Mouse (Mus musculus): ENCODE measurements around the gene Gpr132. TPM values are rescaled to one million over a fixed set of nuclear protein-coding genes. Genes with fewer than 3 reads are reported as not detected.

Gene Gpr132
- total and polyA plus RNA-seq, 2 experiments = 0.09 to 0.60 TPM

GRCm38 (mm10) chr12:112881301-112881815 is 13.3 kb upstream of the Gpr132 start:
- Histone ChIP-seq H3K4me1 (ENCODE audit: control insufficient read depth, insufficient read depth, low read length) (no peaks in the 10 kb centered on the region), H3K27me3 (ENCODE audit: control insufficient read depth, insufficient read depth, low read length) (0 out of 2 replicates have a peak, but pooled peaks cover 8% of the 10 kb centered on the region), H3K4me3 (ENCODE audit: insufficient read depth, low read depth, low read length) (no peak overlapping the region), H3K27ac (replicated peaks; ENCODE audit: insufficient read depth, low read depth, low read length) (no peak overlapping the region), H3K9ac (ENCODE audit: low read depth, low read length) (no peak overlapping the region), H3K79me2 (ENCODE audit: control insufficient read depth, insufficient read depth, low read length) (no peaks in the 10 kb centered on the region), H3K36me3 (ENCODE audit: control insufficient read depth, insufficient read depth, low read length) (no peaks in the 10 kb centered on the region)
- WGBS = 74% methylated on average over 6 of the region's 6 CpGs
- TF ChIP-seq CTCF (IDR thresholded peaks at IDR 0.05; ENCODE audit: low read depth, low read length) (no peak), POLR2A (IDR thresholded peaks at IDR 0.05; ENCODE audit: extremely low read depth, insufficient read depth, low read length) (no peak)
- no peak for DNase-seq (ENCODE audit: extremely low read depth, low read depth, low spot score)

- Histone ChIP-seq H3K79me2 (ENCODE audit: control insufficient read depth, insufficient read depth, low read length) (no peaks in the 10 kb centered on the region), H3K9ac (ENCODE audit: low read depth, low read length) (no peak overlapping the region), H3K4me3 (ENCODE audit: insufficient read depth, low read depth, low read length) (no peak overlapping the region), H3K27me3 (ENCODE audit: control insufficient read depth, insufficient read depth, low read length) (0 out of 2 replicates have a peak, but pooled peaks cover 8% of the 10 kb centered on the region), H3K27ac (replicated peaks; ENCODE audit: insufficient read depth, low read depth, low read length) (no peak overlapping the region), H3K36me3 (ENCODE audit: control insufficient read depth, insufficient read depth, low read length) (no peaks in the 10 kb centered on the region), H3K4me1 (ENCODE audit: control insufficient read depth, insufficient read depth, low read length) (no peaks in the 10 kb centered on the region)
- whole genome bisulfite sequencing = 78% methylated on average over 4 of the region's 4 CpGs
- TF ChIP-seq CTCF (IDR thresholded peaks at IDR 0.05; ENCODE audit: low read depth, low read length) = no peak
- no peak for TF ChIP-seq POLR2A (IDR thresholded peaks at IDR 0.05; ENCODE audit: extremely low read depth, insufficient read depth, low read length)
- DNase-seq (ENCODE audit: extremely low read depth, low read depth, low spot score) = no peak
Measured at GRCm38 (mm10) chr12:112880661-112881060, 12.6 kb upstream of the Gpr132 start.

- Histone ChIP-seq H3K27me3 (ENCODE audit: control insufficient read depth, insufficient read depth, low read length) (0 out of 2 replicates have a peak, but pooled peaks cover 8% of the 10 kb centered on the region), H3K4me1 (ENCODE audit: control insufficient read depth, insufficient read depth, low read length) (no peaks in the 10 kb centered on the region), H3K79me2 (ENCODE audit: control insufficient read depth, insufficient read depth, low read length) (no peaks in the 10 kb centered on the region), H3K9ac (ENCODE audit: low read depth, low read length) (no peak overlapping the region), H3K27ac (replicated peaks; ENCODE audit: insufficient read depth, low read depth, low read length) (no peak overlapping the region), H3K36me3 (ENCODE audit: control insufficient read depth, insufficient read depth, low read length) (no peaks in the 10 kb centered on the region), H3K4me3 (ENCODE audit: insufficient read depth, low read depth, low read length) (no peak overlapping the region)
- no peak for DNase-seq (ENCODE audit: extremely low read depth, low read depth, low spot score)
- WGBS = 65% methylated on average over 5 of the region's 5 CpGs
- TF ChIP-seq CTCF (IDR thresholded peaks at IDR 0.05; ENCODE audit: low read depth, low read length) = no peak
- no peak for TF ChIP-seq POLR2A (IDR thresholded peaks at IDR 0.05; ENCODE audit: extremely low read depth, insufficient read depth, low read length)
Measured at GRCm38 (mm10) chr12:112879731-112880130, 11.7 kb upstream of the Gpr132 start.

GRCm38 (mm10) chr12:112877607-112878020 is 9.6 kb upstream of the Gpr132 start:
- H3K27ac ChIP-seq (replicated peaks; ENCODE audit: insufficient read depth, low read depth, low read length) = no peak overlapping the region
- H3K36me3 ChIP-seq (ENCODE audit: control insufficient read depth, insufficient read depth, low read length) = no peaks in the 10 kb centered on the region
- TF ChIP-seq CTCF (IDR thresholded peaks at IDR 0.05; ENCODE audit: low read depth, low read length) = no peak
- no peak for TF ChIP-seq POLR2A (IDR thresholded peaks at IDR 0.05; ENCODE audit: extremely low read depth, insufficient read depth, low read length)
- no peak for DNase-seq (ENCODE audit: extremely low read depth, low read depth, low spot score)
- H3K9ac ChIP-seq (ENCODE audit: low read depth, low read length) = no peak overlapping the region
- H3K27me3 ChIP-seq (ENCODE audit: control insufficient read depth, insufficient read depth, low read length) = 0 out of 2 replicates have a peak, but pooled peaks cover 8% of the 10 kb centered on the region
- H3K4me3 ChIP-seq (ENCODE audit: insufficient read depth, low read depth, low read length) = no peak overlapping the region
- H3K79me2 ChIP-seq (ENCODE audit: control insufficient read depth, insufficient read depth, low read length) = no peaks in the 10 kb centered on the region
- H3K4me1 ChIP-seq (ENCODE audit: control insufficient read depth, insufficient read depth, low read length) = no peaks in the 10 kb centered on the region
- WGBS = 6% methylated on average over 37 of the region's 37 CpGs

GRCm38 (mm10) chr12:112877073-112877576 is 9.1 kb upstream of the Gpr132 start:
- Histone ChIP-seq H3K27ac (replicated peaks; ENCODE audit: insufficient read depth, low read depth, low read length) (no peak overlapping the region), H3K27me3 (ENCODE audit: control insufficient read depth, insufficient read depth, low read length) (0 out of 2 replicates have a peak, but pooled peaks cover 8% of the 10 kb centered on the region), H3K79me2 (ENCODE audit: control insufficient read depth, insufficient read depth, low read length) (no peaks in the 10 kb centered on the region), H3K4me3 (ENCODE audit: insufficient read depth, low read depth, low read length) (no peak overlapping the region), H3K36me3 (ENCODE audit: control insufficient read depth, insufficient read depth, low read length) (no peaks in the 10 kb centered on the region), H3K9ac (ENCODE audit: low read depth, low read length) (no peak overlapping the region), H3K4me1 (ENCODE audit: control insufficient read depth, insufficient read depth, low read length) (no peaks in the 10 kb centered on the region)
- WGBS = 10% methylated on average over 17 of the region's 17 CpGs
- TF ChIP-seq CTCF (IDR thresholded peaks at IDR 0.05; ENCODE audit: low read depth, low read length) = no peak
- no peak for TF ChIP-seq POLR2A (IDR thresholded peaks at IDR 0.05; ENCODE audit: extremely low read depth, insufficient read depth, low read length)
- DNase-seq (ENCODE audit: extremely low read depth, low read depth, low spot score) = no peak
